Mouse (Mus musculus) cortical plate, adult 2 months (tissue): ENCODE measurements at regions not wholly inside any gene's neighbourhood (a gene's known extent, or its start where the extent isn't known, plus 50 kb on each side); places are given as distances from the start of the nearest gene placed in this dataset.

Experiments
- H3K27ac ChIP-seq: fragments of 200-500 bp; 2 replicates; pipeline ENCODE4 v1.5.1; 2012; ENCODE audit warnings: low read length, control low read depth, inconsistent platforms; ENCODE audit not compliant: insufficient read depth
- H3K4me1 ChIP-seq: fragments of 200-500 bp; 2 replicates; pipeline ENCODE4 v1.6.1; 2011; ENCODE audit warnings: low read length; ENCODE audit not compliant: control insufficient read depth, insufficient read depth
- H3K4me3 ChIP-seq: fragments of 200-500 bp; 2 replicates; pipeline ENCODE4 v1.5.1; 2011; ENCODE audit warnings: mild to moderate bottlenecking, low read length, control low read depth; ENCODE audit not compliant: insufficient read depth
- CTCF ChIP-seq: fragments of 200-500 bp; IDR thresholded peaks from 2 replicates; pipeline ENCODE4 v1.5.1; 2011; ENCODE audit warnings: mild to moderate bottlenecking, control low read depth, low read length; ENCODE audit not compliant: insufficient read depth; ENCODE audit errors: extremely low read depth
- POLR2A ChIP-seq: fragments of 200-500 bp; IDR thresholded peaks from 2 replicates; pipeline ENCODE4 v1.6.1; 2011; ENCODE audit warnings: mild to moderate bottlenecking, low read length, control low read depth; ENCODE audit not compliant: insufficient read depth; ENCODE audit errors: extremely low read depth

DNA sequence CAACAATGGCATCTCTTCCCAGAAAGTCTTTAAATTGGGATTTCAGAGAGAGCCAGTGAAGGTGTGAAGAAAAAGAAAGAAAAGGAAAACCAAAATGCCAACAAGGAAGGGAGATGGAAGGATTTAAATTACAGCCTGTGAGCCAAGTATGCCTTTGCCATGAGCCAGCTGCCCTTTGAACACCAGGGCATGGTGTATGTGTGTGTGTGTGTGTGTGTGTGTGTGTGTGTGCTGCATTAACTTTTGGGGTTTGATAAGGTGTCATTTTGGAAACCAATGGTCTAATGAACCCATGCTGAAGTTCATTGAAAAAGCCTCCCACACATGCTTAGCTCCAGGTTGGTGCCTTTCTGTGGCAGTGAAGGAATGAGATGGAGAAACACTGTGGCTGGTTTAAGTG lies 85.2 kb upstream of the Rai14 start:
- Histone ChIP-seq H3K4me1 (no peaks in the 10 kb centered on the region), H3K4me3 (no peak overlapping the region), H3K27ac (no peak overlapping the region)
- TF ChIP-seq CTCF (no peak), POLR2A (no peak)

DNA sequence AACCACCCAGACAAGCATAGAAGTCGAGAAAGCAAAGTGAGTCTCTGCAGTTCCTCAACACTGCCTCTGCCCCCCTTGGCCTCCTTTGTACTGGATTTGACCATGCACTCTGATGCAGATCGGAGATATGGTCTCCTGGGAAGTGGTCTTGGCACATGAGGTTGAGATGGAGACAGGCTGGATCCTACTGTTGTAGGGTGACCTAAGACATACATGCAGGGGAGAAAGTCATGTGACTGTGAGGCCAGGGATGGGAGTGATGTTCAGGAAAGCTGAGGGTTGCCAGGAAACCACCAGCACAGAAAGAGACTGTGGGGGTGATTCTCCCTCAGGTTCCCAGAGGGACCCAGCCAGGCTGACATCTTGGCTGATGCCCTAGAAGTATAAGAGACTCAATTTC lies 99.8 kb upstream of the Rai14 start:
- no peak for TF ChIP-seq POLR2A
- TF ChIP-seq CTCF = no peak
- Histone ChIP-seq H3K27ac (no peak overlapping the region), H3K4me1 (peaks cover 4% of the 10 kb centered on the region), H3K4me3 (no peak overlapping the region)

DNA sequence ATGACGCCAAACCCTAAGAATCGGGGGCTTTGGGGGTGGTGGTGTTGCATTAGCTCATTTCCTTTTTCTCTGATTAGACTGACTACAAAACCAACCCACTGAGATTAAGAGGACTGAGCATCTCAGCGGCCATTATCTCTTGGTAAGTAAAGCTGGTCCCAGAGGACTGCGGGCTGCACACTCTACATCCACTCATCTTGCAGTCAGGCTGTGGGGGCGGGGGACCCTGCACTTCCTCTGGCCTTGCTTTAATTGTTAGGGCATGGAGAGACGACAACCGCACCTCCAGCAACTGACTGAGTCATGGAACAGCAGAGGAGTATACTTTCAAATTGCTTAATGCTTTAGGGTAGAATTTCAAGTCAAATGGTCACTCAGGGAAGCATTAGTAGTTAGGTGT lies 100.3 kb upstream of the Rai14 start:
- TF ChIP-seq CTCF = no peak
- TF ChIP-seq POLR2A = no peak
- H3K27ac ChIP-seq = no peak overlapping the region

DNA sequence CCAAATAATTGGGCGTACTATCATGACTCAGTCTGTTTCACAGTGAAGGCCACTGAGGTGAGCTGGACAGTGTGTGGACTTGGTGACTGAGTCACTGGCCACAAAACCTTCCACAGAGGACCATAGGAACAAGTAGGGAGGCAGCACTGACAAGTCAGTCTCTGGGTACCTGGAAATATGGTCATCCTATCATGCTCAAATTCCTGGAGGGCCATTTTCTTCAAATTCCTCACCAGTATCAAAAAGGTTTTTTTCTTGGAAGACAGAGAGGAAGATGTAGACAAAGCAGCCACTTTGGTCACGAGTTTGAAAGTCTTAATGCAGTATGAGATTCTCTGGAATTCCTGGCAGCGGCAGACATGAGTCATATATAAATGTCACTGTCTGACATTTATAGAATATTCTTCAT lies 101.8 kb upstream of the Rai14 start:
- TF ChIP-seq POLR2A (no peak), CTCF (no peak)
- Histone ChIP-seq H3K27ac (peak overlapping the region; percentile 59; the same call in 1 of the 2 replicates), H3K4me3 (no peak overlapping the region)

More for the DNA sequence above, 100.3 kb upstream of the Rai14 start:
- no peak overlapping the region for H3K4me3 ChIP-seq
- H3K4me1 ChIP-seq = peaks cover 4% of the 10 kb centered on the region

DNA sequence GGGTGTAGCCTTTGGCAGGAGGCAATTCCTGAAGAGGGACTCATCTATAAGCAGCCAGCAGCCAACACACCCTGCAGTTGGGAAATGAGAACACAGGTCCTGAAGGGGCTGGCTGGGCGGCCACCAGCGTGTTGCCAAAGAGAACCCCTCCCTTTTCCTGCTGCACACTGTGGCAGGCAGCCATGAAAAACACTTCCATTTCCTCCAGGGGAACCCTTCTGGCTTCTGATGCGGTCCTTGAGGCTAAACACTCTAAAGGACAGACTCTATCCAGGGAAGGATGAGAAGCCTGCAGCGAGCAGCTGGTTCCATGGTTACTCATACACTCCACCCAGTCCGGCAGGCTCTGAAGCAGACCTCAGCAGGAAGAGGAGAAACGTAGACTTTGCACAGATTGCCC lies 103.8 kb upstream of the Rai14 start:
- Histone ChIP-seq H3K27ac (0 out of 2 replicates have a peak overlapping the region, but pooled peaks have one; percentile 2), H3K4me3 (no peak overlapping the region), H3K4me1 (peaks cover 4% of the 10 kb centered on the region)
- TF ChIP-seq POLR2A = no peak
- TF ChIP-seq CTCF = no peak

More for the DNA sequence above, 101.8 kb upstream of the Rai14 start:
- peaks cover 4% of the 10 kb centered on the region for H3K4me1 ChIP-seq

DNA sequence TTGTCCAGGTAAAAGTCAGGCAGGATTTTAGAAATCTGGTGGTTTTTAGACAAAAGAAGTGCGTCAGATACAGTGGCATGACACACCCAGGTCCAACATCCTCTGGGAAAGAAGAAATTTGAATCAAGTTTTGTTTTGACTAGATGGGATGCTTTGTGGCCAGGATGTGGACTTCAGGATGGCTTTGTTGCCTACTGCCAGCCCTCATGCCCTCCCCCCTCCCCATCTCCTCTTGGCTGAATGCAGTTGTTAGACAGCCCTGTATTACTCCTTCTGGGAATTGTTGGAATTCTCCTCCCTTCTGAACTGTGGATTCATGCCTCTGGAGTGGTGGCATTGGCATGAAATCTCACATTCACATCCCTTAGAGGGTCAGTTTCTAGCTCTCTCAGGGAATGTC lies 104.3 kb upstream of the Rai14 start:
- Histone ChIP-seq H3K4me3 (no peak overlapping the region), H3K27ac (no peak overlapping the region), H3K4me1 (peaks cover 4% of the 10 kb centered on the region)
- TF ChIP-seq POLR2A (no peak), CTCF (no peak)

DNA sequence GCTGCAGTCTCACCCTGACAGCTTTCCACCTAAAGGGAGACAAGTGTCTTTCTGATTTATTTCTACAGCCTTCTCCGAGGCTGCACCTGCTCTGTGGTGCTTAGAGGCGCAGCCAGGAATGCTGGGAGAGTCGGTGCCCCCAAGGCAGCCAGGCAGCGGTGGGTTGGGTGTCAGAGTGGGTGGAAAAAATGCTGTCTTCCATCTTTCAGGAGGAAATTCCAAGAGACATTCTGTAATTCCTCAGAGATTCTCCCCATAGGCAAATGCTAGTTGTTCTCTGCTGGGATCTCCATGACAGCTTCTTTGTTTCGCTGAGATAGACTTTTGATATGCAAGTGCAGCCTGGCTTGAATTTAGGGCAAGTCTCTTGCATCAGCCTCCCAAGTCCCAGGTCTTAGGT lies 109.5 kb upstream of the Rai14 start:
- no peaks in the 10 kb centered on the region for H3K4me1 ChIP-seq
- H3K27ac ChIP-seq = no peak overlapping the region
- no peak for TF ChIP-seq CTCF
- TF ChIP-seq POLR2A = no peak
- no peak overlapping the region for H3K4me3 ChIP-seq

DNA sequence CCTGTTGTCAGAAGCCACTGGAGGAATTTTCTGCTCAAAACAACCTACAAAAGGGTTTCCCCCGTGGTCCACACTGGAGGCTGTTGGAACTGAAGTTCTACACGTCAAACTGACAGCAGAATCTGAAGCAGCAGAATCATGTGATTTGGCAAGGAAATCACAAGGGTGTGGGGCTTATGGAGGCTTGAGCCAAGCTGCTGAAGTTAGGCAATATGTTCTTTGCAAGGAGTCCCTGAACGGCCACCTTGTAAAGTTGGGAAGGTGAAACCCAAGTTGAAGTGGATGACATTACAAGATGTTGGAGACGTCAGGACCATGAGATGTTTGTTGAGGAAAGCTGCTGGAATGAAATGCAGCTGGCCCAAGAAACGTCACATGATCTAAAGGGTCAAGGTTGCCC lies 115.2 kb upstream of the Rai14 start:
- Histone ChIP-seq H3K27ac (no peak overlapping the region), H3K4me3 (no peak overlapping the region), H3K4me1 (no peaks in the 10 kb centered on the region)
- no peak for TF ChIP-seq POLR2A
- no peak for TF ChIP-seq CTCF

DNA sequence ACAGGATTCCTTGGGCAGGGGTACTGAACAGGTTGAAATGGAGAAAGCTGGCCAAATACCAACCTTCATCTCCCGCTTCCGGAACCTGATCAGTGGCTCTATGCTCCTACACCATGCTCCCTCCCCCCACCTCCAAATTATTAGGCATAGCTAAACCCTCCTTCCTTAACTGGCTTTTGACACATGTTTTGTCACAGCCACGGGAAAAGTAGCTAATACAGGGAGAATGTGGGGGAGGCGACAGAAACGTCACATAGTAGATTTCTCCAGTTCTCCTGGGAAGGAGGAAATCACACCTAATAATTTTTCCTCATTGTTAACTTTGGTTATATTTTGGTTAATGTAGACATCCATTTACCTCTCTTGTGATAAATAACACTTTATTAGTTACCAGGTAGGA lies 116.1 kb upstream of the Rai14 start:
- no peak overlapping the region for H3K4me3 ChIP-seq

DNA sequence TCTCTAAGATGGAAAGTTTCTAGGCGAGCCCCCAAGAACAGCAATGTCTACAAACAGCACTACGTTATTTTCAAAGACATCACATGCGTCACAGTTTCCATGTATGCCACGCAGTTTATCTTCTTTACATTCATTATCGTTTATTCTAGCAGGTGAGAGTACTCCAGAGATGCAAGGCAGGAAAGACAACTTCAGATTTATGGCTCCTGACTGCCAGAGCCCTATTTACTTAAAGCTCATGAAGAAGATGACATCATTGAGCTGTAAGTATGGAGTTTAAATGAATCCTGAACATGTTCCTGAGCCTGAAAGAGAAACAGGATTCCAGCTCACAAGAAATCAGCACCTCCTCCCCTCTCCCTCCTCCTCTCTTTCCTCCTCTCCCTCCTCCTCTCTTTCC lies 116.7 kb upstream of the Rai14 start:
- TF ChIP-seq CTCF = no peak
- no peak for TF ChIP-seq POLR2A
- Histone ChIP-seq H3K27ac (no peak overlapping the region), H3K4me3 (no peak overlapping the region), H3K4me1 (no peaks in the 10 kb centered on the region)

More for the DNA sequence above, 116.1 kb upstream of the Rai14 start:
- H3K4me1 ChIP-seq = no peaks in the 10 kb centered on the region
- TF ChIP-seq CTCF (no peak), POLR2A (no peak)
- H3K27ac ChIP-seq = no peak overlapping the region

DNA sequence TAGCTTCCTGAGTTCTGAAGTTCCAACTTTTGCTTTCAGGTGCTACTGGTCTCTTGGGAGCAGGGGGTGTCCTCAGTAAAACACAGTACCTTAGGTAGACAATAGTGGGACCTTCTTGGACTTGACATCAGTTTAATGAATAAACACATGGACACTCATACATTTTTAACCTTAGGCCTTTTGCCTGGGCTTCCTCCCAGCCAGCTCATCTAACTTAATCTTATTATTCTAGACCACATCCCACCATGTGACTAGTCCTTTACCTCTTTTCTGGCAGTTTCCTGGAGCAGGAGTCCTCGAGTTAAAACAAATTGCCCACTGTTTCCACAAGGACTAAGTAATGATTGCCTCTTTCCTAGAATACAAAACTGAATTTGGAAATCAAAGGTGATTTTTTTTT lies 117.9 kb upstream of the Rai14 start:
- Histone ChIP-seq H3K4me3 (no peak overlapping the region), H3K27ac (no peak overlapping the region)
- TF ChIP-seq CTCF (no peak), POLR2A (no peak)

More for the DNA sequence above, 117.9 kb upstream of the Rai14 start:
- no peaks in the 10 kb centered on the region for H3K4me1 ChIP-seq
